Mouse (Mus musculus) urinary bladder, postnatal 4 days (tissue): ENCODE measurements around the gene Tmprss11b.
A peak's percentile ranks its signal among the peaks of the same experiment; 100 is the strongest.
"Not testable (repeated sequence)": the region's sequence is repeated elsewhere in the genome, so short reads cannot be mapped to it uniquely, and the experiment has no call there.

Experiments
- DNase-seq, 2 experiments: peaks; one replicate each; pipeline ENCODE4 v3.0.0; 2021 to 2022; ENCODE audit warnings: low spot score in 2 of 2

Gene Tmprss11b

GRCm38 (mm10) chr5:86676262-86676661 lies at the start of gene Tmprss11b:
TSS of gene Tmprss11b (minus strand) at chr5:86676362.
- no peak for DNase-seq

- DNase-seq = no peak
These were observed 48.9 kb upstream of the Tmprss11b start for GRCm38 (mm10) chr5:86725021-86725420.

- no peak for DNase-seq
These were observed 46.8 kb upstream of the Tmprss11b start for GRCm38 (mm10) chr5:86722820-86723460.

- DNase-seq = no peak
These were observed 38.8 kb upstream of the Tmprss11b start for GRCm38 (mm10) chr5:86714967-86715366.

- no peak for DNase-seq
These were observed 28.8 kb upstream of the Tmprss11b start for GRCm38 (mm10) chr5:86704923-86705322.

GRCm38 (mm10) chr5:86684667-86685066 lies 8.5 kb upstream of the Tmprss11b start:
- DNase-seq = peak; percentile 24 to 67

GRCm38 (mm10) chr5:86649185-86649584 lies 27.0 kb downstream of the Tmprss11b start:
- not testable (repeated sequence) for DNase-seq

GRCm38 (mm10) chr5:86640795-86641194 lies 35.4 kb downstream of the Tmprss11b start:
- no peak for DNase-seq

GRCm38 (mm10) chr5:86632324-86632723 lies 43.8 kb downstream of the Tmprss11b start, which contains the start of gene Tmprss11f:
TSS of gene Tmprss11f (minus strand) at chr5:86632424.
- DNase-seq = no peak

GRCm38 (mm10) chr5:86630700-86631099 lies 45.5 kb downstream of the Tmprss11b start:
- no peak for DNase-seq

GRCm38 (mm10) chr5:86621778-86622177 lies 54.4 kb downstream of the Tmprss11b start:
- no peak for DNase-seq
